Mouse (Mus musculus) megakaryocyte-erythroid progenitor cell, adult 5-6 weeks (primary cell): Measurements from ENCODE around the gene Msh3. TPM values are rescaled to one million over a fixed set of nuclear protein-coding genes. Genes with fewer than 3 reads are reported as not detected.
"Not testable (repeated sequence)": the region's sequence is repeated elsewhere in the genome, so short reads cannot be mapped to it uniquely, and the experiment has no call there.

Experiments used
- ATAC-seq: replicated peaks from 2 replicates; pipeline ENCODE4 v1.8.0; 2016; ENCODE audit warnings: mild to moderate bottlenecking, inconsistent platforms; ENCODE audit not compliant: severe bottlenecking, poor library complexity, low FRiP score, low TSS enrichment
- total RNA-seq, 2 experiments: library from RNA; stranded (forward) in 1 of 2; stranded (reverse) in 1 of 2; fragments of 200-1000, 215-1000 nt in 1 of 2; fragments of >200 nt in 1 of 2; fragmentation: Nextera tagmentation in 1 of 2; gene quantifications; 2 replicates each; pipeline ENCODE4 v1.2.3; 2014 to 2017

Gene Msh3
- total RNA-seq (2014; fragmentation: Nextera tagmentation) (56.3 and 63.4 TPM in 2 replicates), total RNA-seq (2017) (57.2 and 59.9 TPM in 2 replicates)

GRCm38 (mm10) chr13:92354456-92355271 lies at the start of gene Msh3, which contains the start of gene Dhfr:
Msh3 (minus strand) TSS chr13:92355003.
Dhfr (plus strand) TSS chr13:92354726.
- peak; percentile 92 for ATAC-seq

- ATAC-seq, result no peak
Observed at GRCm38 (mm10) chr13:92403496-92403895, 48.7 kb upstream of the Msh3 start.

GRCm38 (mm10) chr13:92402063-92402462 lies 47.3 kb upstream of the Msh3 start:
- no peak for ATAC-seq

- ATAC-seq, result no peak
Observed at GRCm38 (mm10) chr13:92398491-92399384, 43.9 kb upstream of the Msh3 start.

- no peak for ATAC-seq
Observed at GRCm38 (mm10) chr13:92393047-92393661, 38.4 kb upstream of the Msh3 start.

GRCm38 (mm10) chr13:92387367-92387766 lies 32.6 kb upstream of the Msh3 start:
- no peak for ATAC-seq

GRCm38 (mm10) chr13:92371466-92371865 lies 16.7 kb upstream of the Msh3 start:
- ATAC-seq, result not testable (repeated sequence)

GRCm38 (mm10) chr13:92370811-92371210 lies 16.0 kb upstream of the Msh3 start:
- no peak for ATAC-seq

GRCm38 (mm10) chr13:92365312-92365711 lies 10.5 kb upstream of the Msh3 start:
- no peak for ATAC-seq

- 0 out of 2 replicates have a peak, but pooled peaks have one; percentile 51 for ATAC-seq
Observed at GRCm38 (mm10) chr13:92361609-92362008, 6.8 kb upstream of the Msh3 start.

- ATAC-seq, result no peak
Observed at GRCm38 (mm10) chr13:92357644-92358043, 2.8 kb upstream of the Msh3 start.

- no peak for ATAC-seq
Observed at GRCm38 (mm10) chr13:92356376-92356775, 1.6 kb upstream of the Msh3 start.

- ATAC-seq, result peak; percentile 46
Observed at GRCm38 (mm10) chr13:92355272-92355643, 455 bp upstream of the Msh3 start.

- 0 out of 2 replicates have a peak, but pooled peaks have one; percentile 1 for ATAC-seq
Observed at GRCm38 (mm10) chr13:92353956-92354355, 847 bp downstream of the Msh3 start.

GRCm38 (mm10) chr13:92351100-92351499 lies 3.7 kb downstream of the Msh3 start:
- ATAC-seq, result no peak

- no peak for ATAC-seq
Observed at GRCm38 (mm10) chr13:92346338-92346737, 8.5 kb downstream of the Msh3 start.

- ATAC-seq, result no peak
Observed at GRCm38 (mm10) chr13:92344033-92344432, 10.8 kb downstream of the Msh3 start.

- ATAC-seq, result no peak
Observed at GRCm38 (mm10) chr13:92339787-92340186, 15.0 kb downstream of the Msh3 start.

- ATAC-seq, result peak; percentile 93
Observed at GRCm38 (mm10) chr13:92337773-92338462, 16.9 kb downstream of the Msh3 start.
